Mouse (Mus musculus): ENCODE results near the gene Zfp420. TPM values are rescaled to one million over a fixed set of nuclear protein-coding genes. Genes with fewer than 3 reads are reported as not detected.

The Zfp420 gene
- polyA plus RNA-seq, 1 experiment from 2014 or later: 5.3 TPM

- no peak for ATAC-seq
- ChIA-PET POLR2A (no interaction called here), CTCF (interaction anchor here (0.8 to 1.8 kb wide), 2 partner anchors 9 to 10 kb away, joined by 3 to 6 read pairs; no protein-coding TSS in a partner anchor)
- DNase-seq (ENCODE audit: low read depth, low spot score): no peak
- H3K27me3 ChIP-seq: no peaks in the 10 kb centered on the region
- in situ Hi-C loops (cut with MboI; ENCODE audit: low pct_unique_long_range_greater_than_20kb): no loop called here
- no peak for TF ChIP-seq CTCF (IDR thresholded peaks at IDR 0.05)
Measured at GRCm38 (mm10) chr7:29921439-29922093, 61.8 kb downstream of the Zfp420 start.

DNA sequence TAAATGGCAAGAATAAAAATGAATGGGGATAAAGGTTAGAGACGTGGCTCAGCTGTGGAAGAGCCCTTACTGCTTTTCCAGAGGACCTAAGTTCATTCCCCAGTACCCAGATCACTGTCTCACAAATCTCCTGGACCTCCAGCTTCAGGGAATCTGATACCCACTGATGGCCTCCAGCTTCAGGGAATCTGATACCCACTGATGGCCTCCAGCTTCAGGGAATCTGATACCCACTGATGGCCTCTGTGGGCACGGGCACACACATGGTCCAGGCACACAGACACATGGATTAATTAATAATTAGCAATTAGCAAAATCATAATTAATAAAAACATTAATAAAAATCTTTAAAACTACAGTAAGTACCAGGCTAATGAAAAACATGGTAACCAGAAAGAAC, 63.0 kb downstream of the Zfp420 start:
- no peaks in the 10 kb centered on the region for H3K27me3 ChIP-seq
- no peak for DNase-seq (ENCODE audit: low read depth, low spot score)
- ChIA-PET POLR2A (no interaction called here), CTCF (interaction anchor here (1.8 kb wide), 1 partner anchor 10 kb away, joined by 6 read pairs; no protein-coding TSS in a partner anchor)
- TF ChIP-seq CTCF (IDR thresholded peaks at IDR 0.05): no peak
- in situ Hi-C loops (cut with MboI; ENCODE audit: low pct_unique_long_range_greater_than_20kb): no loop called here
- no peak for ATAC-seq

Other genes starting within 250 kb of the Zfp420 start
- gene Catsperg2, start 132.9 kb upstream of the Zfp420 start, polyA plus RNA-seq (2021): 0.04 TPM
- 11.7 TPM for gene Zfp84, start 91.4 kb upstream of the Zfp420 start, polyA plus RNA-seq (2021)
- 11.8 TPM for gene Zfp30, start 76.0 kb upstream of the Zfp420 start, polyA plus RNA-seq (2021)
- gene Zfp790, start 43.9 kb upstream of the Zfp420 start, polyA plus RNA-seq (2021): 12.8 TPM
- gene Zfp940, start 6.3 kb upstream of the Zfp420 start, polyA plus RNA-seq (2021): 6.1 TPM
- 11.3 TPM for gene Zfp27, start 46.6 kb downstream of the Zfp420 start, polyA plus RNA-seq (2021)
- gene Zfp383, start 48.2 kb downstream of the Zfp420 start, polyA plus RNA-seq (2021): 9.3 TPM
- 12.1 TPM for gene Zfp74, start 94.1 kb downstream of the Zfp420 start, polyA plus RNA-seq (2021)
- gene Zfp568, start 124.0 kb downstream of the Zfp420 start, polyA plus RNA-seq (2021): 12.0 TPM
- gene Zfp14, start 191.4 kb downstream of the Zfp420 start, polyA plus RNA-seq (2021): 3.4 TPM
- 13.7 TPM for gene Zfp82, start 212.9 kb downstream of the Zfp420 start, polyA plus RNA-seq (2021)
- 1.1 TPM for gene Gm26920, start 230.4 kb downstream of the Zfp420 start, polyA plus RNA-seq (2021)
- 5.3 TPM for gene Zfp566, start 230.5 kb downstream of the Zfp420 start, polyA plus RNA-seq (2021)
- gene Zfp260, start 234.8 kb downstream of the Zfp420 start, polyA plus RNA-seq (2021): 55.7 TPM